Mouse (Mus musculus): ENCODE data around the gene Cd22. TPM values are rescaled to one million over a fixed set of nuclear protein-coding genes. Genes with fewer than 3 reads are reported as not detected.

Gene Cd22
- polyA plus RNA-seq (2015; fragmentation: Illumina TruSeq; extraction: RNeasy Lipid Tissue Mini Kit (QIAGEN cat#74804); ENCODE audit: low read depth, low replicate concordance) = 0.55 TPM

GRCm38 (mm10) chr7:30880176-30880575, at the start of gene Cd22:
Gene Cd22, minus strand, starts transcription at chr7:30880342.

GRCm38 (mm10) chr7:30924581-30924980, 44.4 kb upstream of the Cd22 start, which contains the start of gene Hamp2:
Gene Hamp2, minus strand, starts transcription at chr7:30924681.

GRCm38 (mm10) chr7:30914732-30915131, 34.6 kb upstream of the Cd22 start, which contains the start of gene Mag:
Gene Mag, minus strand, starts transcription at chr7:30914873.

GRCm38 (mm10) chr7:30861464-30861863, 18.7 kb downstream of the Cd22 start, which contains the start of gene Ffar1:
Gene Ffar1, minus strand, starts transcription at chr7:30861564.

GRCm38 (mm10) chr7:30856078-30856477, 24.1 kb downstream of the Cd22 start, which contains the start of gene Ffar3:
Gene Ffar3, minus strand, starts transcription at chr7:30856178.

GRCm38 (mm10) chr7:30823675-30824074, 56.5 kb downstream of the Cd22 start, which contains the start of gene Ffar2:
Gene Ffar2, minus strand, starts transcription at chr7:30823775.

Other genes with a start within 250 kb of the Cd22 start
- gene Etv2, start 244.5 kb downstream of the Cd22 start, polyA plus RNA-seq (2015; fragmentation: Illumina TruSeq; extraction: RNeasy Lipid Tissue Mini Kit (QIAGEN cat#74804); ENCODE audit: low read depth, low replicate concordance) = not detected
- gene Rbm42, start 230.0 kb downstream of the Cd22 start, polyA plus RNA-seq (2015; fragmentation: Illumina TruSeq; extraction: RNeasy Lipid Tissue Mini Kit (QIAGEN cat#74804); ENCODE audit: low read depth, low replicate concordance) = 72.4 TPM
- gene Haus5, start 215.3 kb downstream of the Cd22 start, polyA plus RNA-seq (2015; fragmentation: Illumina TruSeq; extraction: RNeasy Lipid Tissue Mini Kit (QIAGEN cat#74804); ENCODE audit: low read depth, low replicate concordance) = 6.4 TPM
- gene Pmis2, start 208.7 kb downstream of the Cd22 start, polyA plus RNA-seq (2015; fragmentation: Illumina TruSeq; extraction: RNeasy Lipid Tissue Mini Kit (QIAGEN cat#74804); ENCODE audit: low read depth, low replicate concordance) = not detected
- not detected for gene 2200002J24Rik, start 181.4 kb downstream of the Cd22 start, polyA plus RNA-seq (2015; fragmentation: Illumina TruSeq; extraction: RNeasy Lipid Tissue Mini Kit (QIAGEN cat#74804); ENCODE audit: low read depth, low replicate concordance)
- gene Atp4a, start 168.1 kb downstream of the Cd22 start, polyA plus RNA-seq (2015; fragmentation: Illumina TruSeq; extraction: RNeasy Lipid Tissue Mini Kit (QIAGEN cat#74804); ENCODE audit: low read depth, low replicate concordance) = 0.59 TPM
- 184 TPM for gene Tmem147, start 150.8 kb downstream of the Cd22 start, polyA plus RNA-seq (2015; fragmentation: Illumina TruSeq; extraction: RNeasy Lipid Tissue Mini Kit (QIAGEN cat#74804); ENCODE audit: low read depth, low replicate concordance)
- gene Gapdhs, start 136.7 kb downstream of the Cd22 start, polyA plus RNA-seq (2015; fragmentation: Illumina TruSeq; extraction: RNeasy Lipid Tissue Mini Kit (QIAGEN cat#74804); ENCODE audit: low read depth, low replicate concordance) = not detected
- 6.5 TPM for gene Sbsn, start 128.9 kb downstream of the Cd22 start, polyA plus RNA-seq (2015; fragmentation: Illumina TruSeq; extraction: RNeasy Lipid Tissue Mini Kit (QIAGEN cat#74804); ENCODE audit: low read depth, low replicate concordance)
- 14.4 TPM for gene Dmkn, start 116.6 kb downstream of the Cd22 start, polyA plus RNA-seq (2015; fragmentation: Illumina TruSeq; extraction: RNeasy Lipid Tissue Mini Kit (QIAGEN cat#74804); ENCODE audit: low read depth, low replicate concordance)
- not detected for gene Krtdap, start 92.4 kb downstream of the Cd22 start, polyA plus RNA-seq (2015; fragmentation: Illumina TruSeq; extraction: RNeasy Lipid Tissue Mini Kit (QIAGEN cat#74804); ENCODE audit: low read depth, low replicate concordance)
- gene Ffar2, start 56.6 kb downstream of the Cd22 start, polyA plus RNA-seq (2015; fragmentation: Illumina TruSeq; extraction: RNeasy Lipid Tissue Mini Kit (QIAGEN cat#74804); ENCODE audit: low read depth, low replicate concordance) = not detected
- not detected for gene Ffar3, start 24.2 kb downstream of the Cd22 start, polyA plus RNA-seq (2015; fragmentation: Illumina TruSeq; extraction: RNeasy Lipid Tissue Mini Kit (QIAGEN cat#74804); ENCODE audit: low read depth, low replicate concordance)
- not detected for gene Ffar1, start 18.8 kb downstream of the Cd22 start, polyA plus RNA-seq (2015; fragmentation: Illumina TruSeq; extraction: RNeasy Lipid Tissue Mini Kit (QIAGEN cat#74804); ENCODE audit: low read depth, low replicate concordance)
- gene Mag, start 34.5 kb upstream of the Cd22 start, polyA plus RNA-seq (2015; fragmentation: Illumina TruSeq; extraction: RNeasy Lipid Tissue Mini Kit (QIAGEN cat#74804); ENCODE audit: low read depth, low replicate concordance) = 324 TPM
- not detected for gene Hamp2, start 44.3 kb upstream of the Cd22 start, polyA plus RNA-seq (2015; fragmentation: Illumina TruSeq; extraction: RNeasy Lipid Tissue Mini Kit (QIAGEN cat#74804); ENCODE audit: low read depth, low replicate concordance)
- not detected for gene Hamp, start 63.7 kb upstream of the Cd22 start, polyA plus RNA-seq (2015; fragmentation: Illumina TruSeq; extraction: RNeasy Lipid Tissue Mini Kit (QIAGEN cat#74804); ENCODE audit: low read depth, low replicate concordance)
- gene Usf2, start 76.5 kb upstream of the Cd22 start, polyA plus RNA-seq (2015; fragmentation: Illumina TruSeq; extraction: RNeasy Lipid Tissue Mini Kit (QIAGEN cat#74804); ENCODE audit: low read depth, low replicate concordance) = 193 TPM
- 8.0 TPM for gene Lsr, start 93.1 kb upstream of the Cd22 start, polyA plus RNA-seq (2015; fragmentation: Illumina TruSeq; extraction: RNeasy Lipid Tissue Mini Kit (QIAGEN cat#74804); ENCODE audit: low read depth, low replicate concordance)
- gene Fam187b, start 93.4 kb upstream of the Cd22 start, polyA plus RNA-seq (2015; fragmentation: Illumina TruSeq; extraction: RNeasy Lipid Tissue Mini Kit (QIAGEN cat#74804); ENCODE audit: low read depth, low replicate concordance) = not detected
- gene Fxyd5, start 162.1 kb upstream of the Cd22 start, polyA plus RNA-seq (2015; fragmentation: Illumina TruSeq; extraction: RNeasy Lipid Tissue Mini Kit (QIAGEN cat#74804); ENCODE audit: low read depth, low replicate concordance) = 51.2 TPM
- 169 TPM for gene Fxyd7, start 171.1 kb upstream of the Cd22 start, polyA plus RNA-seq (2015; fragmentation: Illumina TruSeq; extraction: RNeasy Lipid Tissue Mini Kit (QIAGEN cat#74804); ENCODE audit: low read depth, low replicate concordance)
- gene Fxyd1, start 176.9 kb upstream of the Cd22 start, polyA plus RNA-seq (2015; fragmentation: Illumina TruSeq; extraction: RNeasy Lipid Tissue Mini Kit (QIAGEN cat#74804); ENCODE audit: low read depth, low replicate concordance) = 148 TPM
- 27.6 TPM for gene Lgi4, start 179.0 kb upstream of the Cd22 start, polyA plus RNA-seq (2015; fragmentation: Illumina TruSeq; extraction: RNeasy Lipid Tissue Mini Kit (QIAGEN cat#74804); ENCODE audit: low read depth, low replicate concordance)
- gene Fxyd3, start 196.4 kb upstream of the Cd22 start, polyA plus RNA-seq (2015; fragmentation: Illumina TruSeq; extraction: RNeasy Lipid Tissue Mini Kit (QIAGEN cat#74804); ENCODE audit: low read depth, low replicate concordance) = not detected
- gene Hpn, start 234.9 kb upstream of the Cd22 start, polyA plus RNA-seq (2015; fragmentation: Illumina TruSeq; extraction: RNeasy Lipid Tissue Mini Kit (QIAGEN cat#74804); ENCODE audit: low read depth, low replicate concordance) = 2.6 TPM
- 542 TPM for gene Scn1b, start 246.7 kb upstream of the Cd22 start, polyA plus RNA-seq (2015; fragmentation: Illumina TruSeq; extraction: RNeasy Lipid Tissue Mini Kit (QIAGEN cat#74804); ENCODE audit: low read depth, low replicate concordance)

Measured in brain, adult 10 weeks (tissue).